Mouse (Mus musculus) kidney, adult 9 months (tissue): ENCODE results near the gene Ccdc85b.

ENCODE experiments used
- DNase-seq: peaks from one replicate; pipeline ENCODE4 v3.0.0; 2022

Ccdc85b gene

DNA sequence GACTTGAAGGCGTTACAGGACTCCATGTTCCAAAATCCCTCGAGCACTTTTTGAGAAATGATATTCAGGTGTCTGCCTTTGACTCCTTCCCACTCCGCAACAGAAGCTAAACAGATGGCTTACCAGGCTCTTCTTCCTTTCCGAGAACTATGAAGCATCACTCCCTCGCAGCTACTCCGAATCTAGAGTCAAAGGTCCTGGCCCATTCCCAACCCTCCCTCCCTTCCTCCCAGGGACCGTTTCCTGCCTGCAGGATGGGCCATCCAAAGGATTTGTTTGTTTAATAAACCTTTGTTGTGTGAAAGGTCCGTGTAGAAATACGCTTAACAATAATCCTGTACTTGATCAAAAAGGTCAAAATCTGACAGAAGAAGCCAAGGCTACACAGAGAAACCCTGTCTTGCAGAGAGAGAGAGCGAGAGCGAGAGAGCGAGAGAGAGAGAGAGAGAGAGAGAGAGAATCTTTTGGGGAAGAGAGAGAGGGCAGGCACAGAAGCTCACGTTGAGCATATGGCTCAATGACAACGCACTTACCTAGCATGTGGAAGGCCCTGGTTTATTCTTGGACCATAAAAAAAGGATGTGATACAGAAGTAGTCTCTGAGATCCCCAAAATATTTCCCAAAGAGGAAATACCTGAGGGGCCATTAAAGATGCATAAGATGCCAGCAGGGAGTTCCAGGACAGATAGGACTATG, at the start of gene Ccdc85b:
Ccdc85b (minus strand) TSS at position 149 of the 697 bp plus-strand sequence.
- no peak for DNase-seq

DNA sequence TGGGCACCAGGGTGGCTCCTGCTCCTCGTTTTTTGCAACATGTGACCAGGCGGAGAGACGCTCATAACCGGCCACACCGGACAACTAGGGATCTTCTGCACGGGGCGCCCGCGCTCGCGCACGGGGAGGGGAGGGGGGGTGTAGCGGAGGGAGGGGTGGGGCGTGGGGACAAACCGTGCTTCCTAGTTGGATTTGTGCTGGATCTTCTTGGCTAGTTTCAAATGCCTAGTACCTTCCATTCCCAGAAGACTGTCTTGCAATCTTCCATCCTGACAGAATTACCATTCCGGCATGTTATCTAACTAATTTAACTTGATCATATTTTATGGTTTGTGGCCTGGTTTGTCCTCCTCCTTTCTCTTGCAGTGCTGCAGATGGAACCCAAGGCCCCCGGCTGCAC, 46.0 kb upstream of the Ccdc85b start, which contains the start of gene 1700020D05Rik:
1700020D05Rik (minus strand) TSS at position 101 of the 400 bp plus-strand sequence.
- no peak for DNase-seq

DNA sequence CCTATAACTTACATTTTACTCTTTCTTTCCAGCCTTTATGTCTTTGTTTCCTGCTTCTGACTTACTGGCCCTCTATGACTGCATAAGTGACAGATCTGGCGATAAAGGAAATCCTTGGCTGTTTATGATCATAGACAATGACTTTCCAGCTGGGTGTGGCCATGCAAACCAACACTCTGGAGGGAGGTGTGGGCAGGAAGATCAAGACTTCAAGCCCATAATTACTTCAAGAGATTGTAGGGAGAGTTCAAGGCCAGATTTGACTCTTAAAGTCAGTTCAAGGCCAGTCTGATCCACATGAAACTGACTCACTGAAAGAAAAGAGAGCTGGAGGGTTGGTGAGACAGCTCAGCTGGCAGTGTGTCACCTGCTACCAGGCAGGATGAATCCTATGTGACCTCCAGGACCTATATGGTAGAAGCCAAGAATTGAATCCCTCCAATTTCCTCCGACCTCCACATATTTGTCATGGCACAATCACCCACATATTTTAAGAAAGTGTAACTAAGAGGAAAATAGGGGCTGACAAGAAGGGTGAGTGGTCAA, 42.7 kb upstream of the Ccdc85b start:
- DNase-seq = no peak

DNA sequence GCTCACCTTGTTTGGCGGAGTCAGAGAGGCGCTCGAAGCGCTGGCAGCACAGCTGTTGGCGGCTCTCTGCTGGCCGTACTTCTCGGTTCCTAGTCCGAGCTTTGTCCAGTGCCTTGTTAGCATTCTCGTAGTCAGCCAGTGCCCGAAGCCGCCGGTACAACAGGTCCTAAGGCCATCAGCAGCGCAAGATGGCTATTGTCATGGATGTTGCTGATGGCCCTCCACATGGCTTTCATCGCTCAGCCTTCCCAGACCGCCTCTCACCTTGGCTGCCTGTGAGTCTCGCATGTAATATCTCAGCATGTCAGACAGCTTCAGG, 38.3 kb upstream of the Ccdc85b start:
- peak; percentile 17 for DNase-seq

DNA sequence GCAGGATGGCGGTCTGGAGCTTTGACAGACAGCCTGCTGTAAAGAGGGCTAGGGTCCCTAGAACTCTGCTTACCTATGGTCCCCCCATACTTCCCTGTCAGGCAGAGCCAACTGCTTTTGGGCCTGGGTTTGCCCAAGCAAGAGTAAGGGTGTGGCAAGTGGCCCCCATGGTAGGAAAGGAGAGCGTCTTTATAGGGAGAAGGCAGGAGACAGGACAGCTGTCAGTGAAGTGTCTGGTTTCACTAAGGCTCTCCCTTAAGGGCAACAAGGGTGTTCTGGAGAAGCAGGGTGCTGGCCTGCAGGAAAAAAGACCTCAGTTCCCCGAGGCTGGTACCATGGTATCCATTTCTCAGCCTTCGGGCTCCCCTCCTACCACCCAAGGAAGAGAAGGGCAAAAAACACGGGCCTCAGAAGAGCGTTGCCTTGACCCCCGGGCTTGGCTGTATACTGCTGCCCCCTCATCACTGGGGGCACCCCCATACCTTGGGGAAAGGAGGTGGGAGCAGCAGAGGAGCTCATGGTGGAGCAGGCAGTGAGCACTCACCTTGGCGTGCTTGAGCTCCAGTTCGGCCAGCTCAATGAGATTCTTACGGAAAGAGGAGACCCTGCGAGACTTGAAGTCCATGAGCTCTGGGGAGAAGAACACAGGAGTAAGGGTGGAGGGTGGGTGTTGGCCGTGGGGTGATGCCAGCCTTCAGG, 37.8 kb upstream of the Ccdc85b start:
- DNase-seq = no peak

DNA sequence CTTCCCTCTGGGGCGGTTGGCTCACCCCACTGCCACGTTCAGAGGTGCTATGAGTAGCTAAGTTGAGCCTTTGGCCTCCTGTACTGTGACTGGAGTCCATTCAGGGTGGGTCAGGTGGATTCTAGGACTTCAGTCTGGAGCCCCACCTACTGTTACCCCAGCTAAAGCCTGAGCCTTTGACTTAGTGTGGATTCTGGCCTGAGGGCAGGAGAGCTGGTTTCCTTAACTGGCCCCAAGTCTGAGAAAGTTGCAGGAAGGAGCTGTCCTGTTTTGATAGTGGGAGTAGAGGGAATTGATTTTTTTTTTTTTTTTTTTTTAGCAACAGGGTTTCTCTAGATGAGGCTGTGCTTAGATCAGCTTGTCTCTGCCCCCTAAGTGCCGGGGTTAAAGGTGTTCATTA, 36.6 kb upstream of the Ccdc85b start:
- DNase-seq = peak; percentile 77

DNA sequence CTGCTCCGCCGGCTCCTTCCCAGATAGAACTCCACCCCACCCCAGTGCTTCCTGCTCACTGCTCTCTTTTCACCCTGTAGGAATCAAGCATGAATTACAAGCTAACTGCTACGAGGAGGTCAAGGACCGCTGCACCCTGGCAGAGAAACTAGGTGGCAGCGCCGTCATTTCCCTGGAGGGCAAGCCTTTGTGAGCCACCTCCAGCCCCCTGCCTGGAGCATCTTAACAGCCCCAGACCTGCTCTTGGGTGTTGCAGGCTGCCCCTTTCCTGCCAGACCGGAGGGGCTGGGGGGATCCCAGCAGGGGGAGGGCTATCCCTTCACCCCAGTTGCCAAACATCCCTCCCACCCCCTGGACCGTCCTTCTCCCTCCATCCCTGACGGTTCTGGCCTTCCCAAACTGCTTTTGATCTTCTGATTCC, 35.6 kb upstream of the Ccdc85b start:
- peak; percentile 61 for DNase-seq

DNA sequence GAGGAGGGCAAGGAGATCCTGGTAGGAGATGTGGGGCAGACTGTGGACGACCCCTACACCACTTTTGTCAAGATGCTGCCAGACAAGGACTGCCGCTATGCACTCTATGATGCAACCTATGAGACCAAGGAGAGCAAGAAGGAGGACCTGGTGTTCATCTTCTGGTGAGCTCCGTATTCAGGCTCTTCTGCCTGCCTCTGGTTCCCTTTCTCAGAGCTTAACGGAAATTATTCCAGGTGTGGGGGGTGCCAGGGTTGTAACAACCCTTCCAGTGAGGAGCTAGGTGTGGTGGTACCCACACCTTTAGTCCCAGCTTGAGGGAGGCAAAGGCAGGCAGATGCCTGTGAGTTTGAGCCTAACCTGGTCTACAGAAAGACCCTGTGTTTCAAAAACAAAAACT, 34.9 kb upstream of the Ccdc85b start:
- no peak for DNase-seq

DNA sequence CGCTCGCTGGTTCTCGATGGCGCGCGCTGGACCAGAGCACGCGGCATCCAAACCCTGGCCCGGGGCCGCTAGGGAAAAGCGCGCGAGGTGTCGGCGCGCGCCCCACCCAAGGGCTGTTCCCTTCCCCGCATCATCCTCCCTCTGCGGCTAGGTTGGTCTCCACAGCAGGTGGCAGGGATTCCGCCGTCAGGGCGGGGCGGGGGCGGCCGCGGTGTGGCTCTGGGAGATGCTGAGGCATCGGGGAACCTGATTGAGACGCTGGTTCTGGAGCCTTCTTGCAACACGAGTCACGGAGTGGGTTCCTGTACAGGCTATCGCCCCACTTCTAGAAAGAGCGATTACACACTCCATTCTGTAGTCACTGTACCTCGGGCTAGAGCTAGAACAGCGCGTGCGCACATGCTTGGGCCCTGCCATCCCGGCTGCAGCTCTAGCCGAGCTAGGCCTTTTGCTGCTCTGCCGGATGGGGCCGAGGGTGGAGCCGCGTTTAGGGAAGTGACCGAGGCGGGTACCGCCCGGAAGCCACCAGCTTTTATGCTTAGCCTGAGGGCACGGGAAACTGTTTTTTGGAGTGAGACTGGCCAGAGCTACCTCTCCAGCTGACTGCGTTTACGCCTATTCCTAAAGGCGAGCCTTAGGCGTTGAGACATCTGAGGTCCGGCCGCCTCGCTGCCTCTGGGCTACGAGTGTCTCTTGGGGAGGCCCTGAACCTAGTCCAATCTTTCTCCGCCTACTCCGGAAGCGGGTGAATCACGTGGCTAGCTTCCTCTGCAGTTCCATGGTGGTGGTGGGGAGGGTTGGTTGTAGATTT, 33.4 kb upstream of the Ccdc85b start:
- peak; percentile 92 for DNase-seq

DNA sequence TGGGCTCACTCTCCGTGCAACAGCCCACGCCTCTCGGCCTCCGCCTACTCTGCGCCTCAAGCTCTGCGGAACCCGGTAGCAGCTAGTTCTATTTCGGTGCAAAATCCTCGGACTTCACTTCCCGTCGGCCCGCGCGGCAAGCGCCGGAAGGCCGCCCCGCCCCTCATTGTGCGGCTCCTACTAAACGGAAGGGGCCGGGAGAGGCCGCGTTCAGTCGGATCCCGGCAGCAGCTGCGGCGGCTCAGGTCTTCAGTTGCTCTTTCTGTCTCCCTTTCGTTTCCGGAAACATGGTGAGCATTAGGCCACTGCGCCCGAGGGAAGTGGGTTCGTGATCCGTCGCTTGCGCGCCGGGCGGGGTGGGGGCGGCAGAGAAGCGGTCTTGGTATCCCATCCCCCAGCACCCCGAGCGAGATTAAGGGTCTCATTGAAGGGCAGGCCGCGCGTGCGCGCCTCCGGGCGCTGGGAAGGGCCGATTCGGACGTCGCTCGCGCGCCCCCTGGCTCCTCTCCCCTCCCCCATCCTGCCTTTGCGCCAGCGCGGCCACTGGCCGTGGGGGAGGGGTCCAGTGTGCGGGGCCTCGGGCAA, 32.7 kb upstream of the Ccdc85b start, which contains the start of gene Cfl1:
Cfl1 (plus strand) TSS at position 143 of the 585 bp plus-strand sequence.
- peak; percentile 97 for DNase-seq

DNA sequence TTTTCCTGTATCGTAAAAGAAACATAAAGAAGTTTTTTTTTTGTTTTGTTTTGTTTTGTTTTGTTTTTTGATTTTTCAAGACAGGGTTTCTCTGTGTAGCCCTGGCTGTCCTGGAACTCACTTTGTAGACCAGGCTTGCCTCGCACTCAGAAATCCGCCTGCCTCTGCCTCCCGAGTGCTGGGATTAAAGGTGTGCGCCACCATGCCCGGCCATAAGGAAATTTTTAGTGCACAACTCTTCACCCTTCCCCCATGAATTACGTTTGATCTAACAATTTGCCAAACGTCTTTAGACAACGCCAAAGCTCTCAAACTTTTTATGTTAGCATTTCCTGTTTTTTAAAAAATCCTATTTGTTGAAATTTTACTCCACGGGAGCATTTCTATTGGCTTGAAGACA, 32.0 kb upstream of the Ccdc85b start:
- DNase-seq = peak; percentile 45

DNA sequence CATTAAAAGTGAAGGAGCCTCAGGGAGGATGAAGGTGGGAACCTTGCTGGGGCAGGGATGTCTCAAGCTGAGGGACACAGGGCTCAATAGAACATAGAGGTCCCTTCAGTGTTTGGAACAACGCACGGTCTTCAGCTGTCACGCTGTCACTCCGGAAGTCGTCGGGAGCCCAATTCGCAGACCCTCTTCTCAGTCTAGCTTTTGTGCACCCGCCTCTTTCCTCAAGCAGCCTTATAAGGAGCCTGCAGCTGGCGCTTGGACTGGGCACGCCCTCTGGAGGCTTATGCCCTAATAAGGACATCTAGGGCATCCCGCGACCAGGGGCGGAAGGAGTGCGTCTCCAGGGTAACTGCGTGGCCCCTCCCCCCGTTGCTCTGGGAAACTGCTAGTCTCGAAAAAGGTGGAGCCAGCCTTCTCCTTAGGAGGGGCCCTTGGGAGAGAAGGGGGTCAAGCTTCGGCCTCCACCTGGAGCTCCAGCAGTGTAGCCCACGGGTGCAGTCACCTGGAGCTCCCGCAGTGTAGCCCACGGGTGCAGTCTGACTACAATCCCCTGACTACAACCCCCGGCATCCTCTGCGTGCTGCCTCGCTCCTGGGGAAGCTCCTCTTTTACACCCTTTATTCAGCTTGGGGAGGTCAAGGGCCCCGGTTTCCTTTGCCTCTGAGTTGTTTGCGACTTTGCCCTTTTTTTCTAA, 31.3 kb upstream of the Ccdc85b start:
- peak; percentile 99 for DNase-seq

DNA sequence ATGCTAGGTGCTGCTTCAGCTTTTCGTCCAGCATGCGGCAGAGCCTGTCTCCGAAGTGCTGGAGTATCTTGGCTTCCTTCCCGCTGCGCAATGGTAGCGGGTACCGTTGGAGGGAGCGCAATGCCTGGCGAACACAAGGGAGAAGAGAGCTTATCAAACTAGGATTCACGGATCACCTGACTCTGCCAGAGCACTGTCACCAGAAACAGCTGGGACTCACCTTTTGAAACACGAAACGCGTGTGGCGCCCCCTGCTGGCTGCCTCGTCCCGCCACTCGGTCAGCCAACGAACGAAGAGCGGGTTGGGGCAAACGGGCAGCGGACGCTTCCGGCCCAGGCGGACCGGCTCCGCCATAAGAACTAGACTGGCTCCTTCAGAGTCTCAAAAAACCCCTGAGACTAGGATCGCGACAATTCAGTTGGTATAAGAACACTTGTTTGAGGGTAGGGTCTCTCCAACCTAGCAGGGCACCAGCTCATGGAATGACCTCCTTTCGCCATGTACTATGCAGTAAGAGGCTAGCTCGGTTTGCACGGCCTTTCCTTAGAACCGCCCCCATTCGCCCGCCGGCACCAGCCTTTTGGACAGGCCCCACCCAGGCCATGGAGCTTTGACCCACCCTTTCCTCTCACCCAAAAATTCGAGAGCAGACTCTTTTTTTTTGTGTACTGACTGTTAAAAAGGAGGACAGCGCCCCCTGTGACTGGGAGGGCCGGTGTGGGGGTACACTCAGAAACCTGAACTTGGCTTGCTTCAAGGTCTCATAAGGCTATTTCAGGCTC, 30.3 kb upstream of the Ccdc85b start, which contains the start of gene Mus81:
Mus81 (minus strand) TSS at position 635 of the 783 bp plus-strand sequence.
- peak; percentile 99 for DNase-seq

DNA sequence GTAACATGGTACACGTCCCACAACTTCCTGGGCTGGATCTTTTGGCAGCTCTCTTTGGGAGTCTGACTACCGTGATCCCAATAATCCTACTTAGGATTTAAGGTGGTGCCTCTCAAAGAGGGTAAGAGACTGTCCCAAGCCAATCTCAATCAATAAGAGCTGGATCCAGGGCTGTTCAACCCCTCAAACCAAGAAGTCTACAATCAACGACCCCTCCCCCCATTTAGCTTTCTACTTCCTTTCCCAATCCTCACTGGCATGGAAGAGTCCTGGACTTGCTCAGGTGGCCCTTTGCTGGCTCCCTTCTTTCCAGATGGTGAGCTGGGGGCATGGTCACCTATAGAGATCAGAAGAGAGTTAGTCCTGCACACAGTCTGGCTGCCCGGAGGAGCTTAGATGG, 29.1 kb upstream of the Ccdc85b start:
- DNase-seq = no peak

DNA sequence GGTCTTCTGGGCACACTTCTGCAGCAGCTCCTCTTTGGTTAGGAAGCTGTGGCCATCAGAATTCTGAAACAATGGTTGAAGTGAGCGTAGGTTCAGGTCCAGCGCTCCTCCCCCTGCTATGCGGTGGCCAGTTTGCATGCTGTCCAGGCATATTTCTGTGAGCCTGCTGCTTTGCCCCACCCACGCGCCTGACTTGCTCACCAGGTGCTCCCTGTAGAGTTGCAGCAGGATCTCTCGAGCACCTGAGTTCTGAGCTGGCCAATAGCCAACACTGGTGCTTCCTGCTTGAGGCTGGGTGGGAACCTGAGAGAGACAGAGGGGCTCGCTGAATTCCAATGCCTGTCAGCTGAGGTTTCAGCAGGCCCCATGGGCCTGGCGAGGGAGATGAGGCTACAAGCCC, 28.6 kb upstream of the Ccdc85b start:
- DNase-seq = no peak

DNA sequence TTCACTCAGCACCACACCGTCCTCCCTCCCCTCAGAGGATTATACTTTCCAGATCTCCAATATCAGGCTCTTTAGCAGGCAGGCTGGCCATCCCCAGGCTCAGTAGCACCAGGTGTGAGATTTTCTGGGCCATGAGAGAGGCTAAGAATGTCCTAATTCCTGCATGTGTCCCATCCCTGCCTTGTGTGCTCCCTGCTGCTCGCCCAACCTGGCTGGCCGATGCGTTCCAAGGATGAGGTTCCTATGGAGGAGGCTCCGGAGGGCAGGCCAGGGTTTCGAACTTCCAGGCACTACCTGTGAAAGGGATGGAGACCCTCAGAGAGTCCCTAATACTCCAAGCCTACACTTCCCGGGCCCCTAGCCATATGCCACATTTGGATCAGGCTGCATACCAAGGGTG, 28.1 kb upstream of the Ccdc85b start:
- DNase-seq = no peak

DNA sequence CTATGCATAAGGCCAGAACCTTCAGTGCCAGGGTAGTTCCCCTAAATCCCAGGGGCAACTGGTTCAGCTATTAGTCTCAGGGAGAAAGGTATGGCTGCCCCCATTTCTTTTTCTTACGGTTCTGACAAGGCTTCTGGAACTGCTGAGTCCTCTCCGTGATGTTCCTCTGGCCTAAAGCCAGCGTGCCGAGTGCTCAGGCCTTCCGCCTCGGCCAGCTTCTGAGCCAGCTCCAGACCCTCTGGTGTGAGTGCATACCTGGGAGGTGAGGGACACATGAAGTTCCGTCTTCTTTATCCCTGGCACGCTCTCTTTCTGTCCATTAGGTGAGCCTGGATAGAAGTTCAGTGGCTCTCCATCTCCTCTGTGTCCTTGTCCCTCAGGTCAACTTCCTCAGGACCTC, 27.7 kb upstream of the Ccdc85b start:
- no peak for DNase-seq

DNA sequence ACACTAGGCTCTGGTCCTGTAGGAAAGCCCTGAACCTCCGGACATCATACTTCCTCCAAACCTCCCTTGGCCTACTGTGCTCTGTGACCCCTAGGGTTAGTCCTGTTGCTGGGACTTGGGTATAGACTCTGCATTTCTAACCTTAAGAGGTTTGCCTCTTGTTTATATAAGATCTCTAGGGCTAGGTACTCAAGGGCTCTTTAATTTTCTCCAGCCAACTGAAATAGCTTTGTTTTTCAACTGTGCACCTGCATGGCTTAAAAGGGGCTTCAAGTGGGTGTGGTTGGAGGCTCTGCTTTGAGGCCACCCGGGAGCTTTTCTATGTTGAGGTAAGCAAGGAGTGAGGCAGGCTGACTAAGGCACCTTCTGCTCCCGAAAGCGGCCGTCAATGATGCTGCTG, 26.8 kb upstream of the Ccdc85b start:
- DNase-seq = no peak

DNA sequence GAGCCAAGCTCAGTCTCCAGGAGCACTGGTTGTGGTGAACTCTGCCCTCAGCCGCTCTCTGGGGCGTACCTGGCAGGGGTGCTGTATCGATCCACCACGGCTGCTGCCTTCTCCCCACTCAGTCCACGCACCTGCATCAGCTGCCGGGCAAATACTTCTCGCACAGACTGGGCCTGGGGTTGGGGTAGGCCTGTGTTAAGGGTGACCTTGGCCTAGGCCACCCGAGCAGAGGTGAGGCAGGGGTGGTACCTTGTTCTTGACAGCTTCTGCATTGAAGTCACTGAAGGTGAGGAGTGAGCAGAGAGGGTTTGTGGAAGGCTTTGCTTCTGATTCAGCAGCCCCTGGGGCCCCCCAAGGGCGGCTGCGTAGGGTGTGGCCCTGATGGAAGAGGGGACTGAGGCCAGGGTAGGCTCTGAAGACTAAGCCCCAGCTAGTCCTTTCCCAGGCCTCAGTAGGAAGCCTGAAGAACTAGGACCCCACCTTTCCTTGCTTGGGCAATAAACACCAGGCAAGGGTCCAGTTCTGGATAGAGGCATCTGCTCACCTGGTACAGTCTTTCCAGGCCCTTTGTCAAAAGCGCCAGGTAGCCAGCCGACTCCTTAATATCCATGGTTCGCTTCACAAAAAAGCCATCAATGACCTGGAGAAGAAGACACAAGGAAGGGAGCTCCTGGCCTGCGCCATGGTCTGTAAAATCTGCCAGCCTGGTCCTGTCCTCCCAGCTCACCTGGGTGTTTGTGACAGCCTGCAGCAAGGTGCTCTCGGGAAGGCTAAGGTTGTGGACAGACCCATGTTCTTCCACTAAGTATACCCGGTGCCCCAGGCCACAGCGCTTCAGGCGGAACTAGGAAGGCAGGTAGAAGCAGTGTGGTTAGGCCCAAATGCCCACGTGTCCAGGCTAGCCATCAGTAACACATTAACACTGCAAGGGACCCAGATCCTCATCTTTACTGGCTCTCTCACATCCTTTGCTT, 26.0 kb upstream of the Ccdc85b start:
- no peak for DNase-seq

DNA sequence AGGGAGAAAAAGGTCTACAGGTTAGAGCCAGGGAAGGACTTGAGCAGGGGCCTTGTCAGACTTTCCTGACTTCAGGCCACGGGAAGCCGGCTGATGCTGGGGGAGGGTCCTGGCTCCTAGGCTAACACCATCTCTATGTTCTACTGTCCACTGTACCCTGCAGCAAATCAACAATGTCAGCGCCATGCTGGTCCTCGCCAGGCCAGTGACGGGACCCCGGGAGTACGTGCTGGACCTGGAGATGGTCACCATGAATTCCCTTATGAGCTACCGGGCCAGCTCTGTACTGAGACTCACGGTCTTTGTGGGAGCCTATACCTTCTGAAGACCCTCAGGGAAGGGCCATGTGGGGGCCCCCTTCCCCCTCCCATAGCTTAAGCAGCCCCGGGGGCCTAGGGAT, 23.7 kb upstream of the Ccdc85b start:
- DNase-seq = no peak
